Mouse (Mus musculus): Measurements from ENCODE around the gene Olfr68. TPM values are rescaled to one million over a fixed set of nuclear protein-coding genes. Genes with fewer than 3 reads are reported as not detected.

The Olfr68 gene
- not detected in 2 replicates for polyA plus RNA-seq (2012; rRNA removed; ENCODE audit: low replicate concordance)

GRCm38 (mm10) chr7:103779598-103779997 lies at the start of gene Olfr68:
Gene Olfr68 (minus strand): TSS chr7:103779698.

GRCm38 (mm10) chr7:103827808-103828207 lies 48.3 kb upstream of the Olfr68 start, which contains the start of gene Hbb-bs:
Gene Hbb-bs (minus strand): TSS chr7:103828096.

GRCm38 (mm10) chr7:103813766-103814165 lies 34.3 kb upstream of the Olfr68 start, which contains the start of gene Hbb-bt:
Gene Hbb-bt (minus strand): TSS chr7:103813996.

GRCm38 (mm10) chr7:103791721-103792120 lies 12.2 kb upstream of the Olfr68 start, which contains the start of gene Olfr67:
Gene Olfr67 (minus strand): TSS chr7:103791821.

GRCm38 (mm10) chr7:103771494-103771893 lies 8.0 kb downstream of the Olfr68 start, which contains the start of gene Olfr69:
Gene Olfr69 (minus strand): TSS chr7:103771594.

GRCm38 (mm10) chr7:103757233-103757632 lies 22.3 kb downstream of the Olfr68 start, which contains the start of gene Olfr630:
Gene Olfr630 (minus strand): TSS chr7:103757333.

GRCm38 (mm10) chr7:103744843-103745242 lies 34.7 kb downstream of the Olfr68 start, which contains the start of gene Olfr629:
Gene Olfr629 (minus strand): TSS chr7:103744943.

GRCm38 (mm10) chr7:103730074-103730473 lies 49.4 kb downstream of the Olfr68 start, which contains the start of gene Olfr628:
Gene Olfr628 (plus strand): TSS chr7:103730374.

Other genes starting within 250 kb of the Olfr68 start
- gene Olfr612, start 237.0 kb downstream of the Olfr68 start, polyA plus RNA-seq (2012; rRNA removed; ENCODE audit: low replicate concordance) = not detected in 2 replicates
- gene Olfr613, start 231.6 kb downstream of the Olfr68 start, polyA plus RNA-seq (2012; rRNA removed; ENCODE audit: low replicate concordance) = not detected in 2 replicates
- gene Olfr615, start 223.6 kb downstream of the Olfr68 start, polyA plus RNA-seq (2012; rRNA removed; ENCODE audit: low replicate concordance) = not detected in 2 replicates
- gene Olfr616, start 210.6 kb downstream of the Olfr68 start, polyA plus RNA-seq (2012; rRNA removed; ENCODE audit: low replicate concordance) = not detected in 2 replicates
- gene Olfr617, start 206.6 kb downstream of the Olfr68 start, polyA plus RNA-seq (2012; rRNA removed; ENCODE audit: low replicate concordance) = not detected in 2 replicates
- gene Olfr618, start 189.6 kb downstream of the Olfr68 start, polyA plus RNA-seq (2012; rRNA removed; ENCODE audit: low replicate concordance) = not detected in 2 replicates
- not detected in 2 replicates for gene Olfr619, start 179.1 kb downstream of the Olfr68 start, polyA plus RNA-seq (2012; rRNA removed; ENCODE audit: low replicate concordance)
- not detected in 2 replicates for gene Olfr620, start 167.2 kb downstream of the Olfr68 start, polyA plus RNA-seq (2012; rRNA removed; ENCODE audit: low replicate concordance)
- gene Olfr622, start 137.0 kb downstream of the Olfr68 start, polyA plus RNA-seq (2012; rRNA removed; ENCODE audit: low replicate concordance) = not detected in 2 replicates
- not detected in 2 replicates for gene Olfr623, start 116.0 kb downstream of the Olfr68 start, polyA plus RNA-seq (2012; rRNA removed; ENCODE audit: low replicate concordance)
- gene Olfr624, start 108.5 kb downstream of the Olfr68 start, polyA plus RNA-seq (2012; rRNA removed; ENCODE audit: low replicate concordance) = not detected in 2 replicates
- gene Olfr625-ps1, start 97.0 kb downstream of the Olfr68 start, polyA plus RNA-seq (2012; rRNA removed; ENCODE audit: low replicate concordance) = not detected in 2 replicates
- not detected in 2 replicates for gene Olfr243, start 65.0 kb downstream of the Olfr68 start, polyA plus RNA-seq (2012; rRNA removed; ENCODE audit: low replicate concordance)
- gene Olfr628, start 49.3 kb downstream of the Olfr68 start, polyA plus RNA-seq (2012; rRNA removed; ENCODE audit: low replicate concordance) = not detected in 2 replicates
- gene Olfr629, start 34.8 kb downstream of the Olfr68 start, polyA plus RNA-seq (2012; rRNA removed; ENCODE audit: low replicate concordance) = not detected in 2 replicates
- gene Olfr630, start 22.4 kb downstream of the Olfr68 start, polyA plus RNA-seq (2012; rRNA removed; ENCODE audit: low replicate concordance) = not detected in 2 replicates
- not detected in 2 replicates for gene Olfr69, start 8.1 kb downstream of the Olfr68 start, polyA plus RNA-seq (2012; rRNA removed; ENCODE audit: low replicate concordance)
- gene Olfr67, start 12.1 kb upstream of the Olfr68 start, polyA plus RNA-seq (2012; rRNA removed; ENCODE audit: low replicate concordance) = not detected in 2 replicates
- gene Hbb-bt, start 34.3 kb upstream of the Olfr68 start, polyA plus RNA-seq (2012; rRNA removed; ENCODE audit: low replicate concordance) = 130 and 168 TPM in 2 replicates
- gene Hbb-bs, start 48.4 kb upstream of the Olfr68 start, polyA plus RNA-seq (2012; rRNA removed; ENCODE audit: low replicate concordance) = 1,520 and 2,066 TPM in 2 replicates
- gene Hbb-bh2, start 60.8 kb upstream of the Olfr68 start, polyA plus RNA-seq (2012; rRNA removed; ENCODE audit: low replicate concordance) = not detected in 2 replicates
- gene Hbb-bh1, start 63.5 kb upstream of the Olfr68 start, polyA plus RNA-seq (2012; rRNA removed; ENCODE audit: low replicate concordance) = not detected in 2 replicates
- not detected in 2 replicates for gene Hbb-y, start 73.5 kb upstream of the Olfr68 start, polyA plus RNA-seq (2012; rRNA removed; ENCODE audit: low replicate concordance)
- gene Olfr66, start 106.6 kb upstream of the Olfr68 start, polyA plus RNA-seq (2012; rRNA removed; ENCODE audit: low replicate concordance) = not detected in 2 replicates
- gene Olfr64, start 114.8 kb upstream of the Olfr68 start, polyA plus RNA-seq (2012; rRNA removed; ENCODE audit: low replicate concordance) = not detected in 2 replicates
- not detected in 2 replicates for gene Olfr65, start 123.8 kb upstream of the Olfr68 start, polyA plus RNA-seq (2012; rRNA removed; ENCODE audit: low replicate concordance)
- not detected in 2 replicates for gene Olfr631, start 149.1 kb upstream of the Olfr68 start, polyA plus RNA-seq (2012; rRNA removed; ENCODE audit: low replicate concordance)
- not detected in 2 replicates for gene Olfr632, start 154.6 kb upstream of the Olfr68 start, polyA plus RNA-seq (2012; rRNA removed; ENCODE audit: low replicate concordance)
- not detected in 2 replicates for gene Olfr633, start 164.7 kb upstream of the Olfr68 start, polyA plus RNA-seq (2012; rRNA removed; ENCODE audit: low replicate concordance)
- gene Olfr635, start 191.5 kb upstream of the Olfr68 start, polyA plus RNA-seq (2012; rRNA removed; ENCODE audit: low replicate concordance) = not detected in 2 replicates
- gene Olfr638, start 219.0 kb upstream of the Olfr68 start, polyA plus RNA-seq (2012; rRNA removed; ENCODE audit: low replicate concordance) = not detected in 2 replicates
- not detected in 2 replicates for gene Olfr639, start 237.6 kb upstream of the Olfr68 start, polyA plus RNA-seq (2012; rRNA removed; ENCODE audit: low replicate concordance)
- gene Olfr640, start 245.9 kb upstream of the Olfr68 start, polyA plus RNA-seq (2012; rRNA removed; ENCODE audit: low replicate concordance) = not detected in 2 replicates

Data from subcutaneous adipose tissue, adult 2 months (tissue).